Mouse (Mus musculus) embryonic fibroblast, embryonic 13.5 days (primary cell): ENCODE measurements around the gene Rabepk. TPM values are rescaled to one million over a fixed set of nuclear protein-coding genes. Genes with fewer than 3 reads are reported as not detected.

Experiments used
- H3K27ac ChIP-seq: 2 replicates; pipeline ENCODE4 v1.5.1; 2012; ENCODE audit warnings: low read length, control low read depth, inconsistent platforms; ENCODE audit not compliant: insufficient read depth
- H3K4me1 ChIP-seq: 2 replicates; pipeline ENCODE4 v1.6.1; 2011; ENCODE audit warnings: low read length; ENCODE audit not compliant: control insufficient read depth, insufficient read depth
- H3K4me3 ChIP-seq: 2 replicates; pipeline ENCODE4 v1.5.1; 2011; ENCODE audit warnings: mild to moderate bottlenecking, control low read depth, low read length; ENCODE audit not compliant: insufficient read depth
- CTCF ChIP-seq: IDR thresholded peaks from 2 replicates; pipeline ENCODE4 v1.5.1; 2011; ENCODE audit warnings: mild to moderate bottlenecking, control low read depth, low read length, moderate library complexity, borderline replicate concordance; ENCODE audit not compliant: insufficient read depth
- POLR2A ChIP-seq: IDR thresholded peaks from 2 replicates; pipeline ENCODE4 v1.6.1; 2011; ENCODE audit warnings: low read depth, mild to moderate bottlenecking, control low read depth, low read length, moderate library complexity
- polyA plus RNA-seq: library from polyadenylated mRNA; stranded (reverse); fragments of >200 nt; gene quantifications from 2 replicates; pipeline ENCODE4 v1.2.4, GENCODE M21; 2011; ENCODE audit warnings: low read depth; ENCODE audit not compliant: missing spikeins, insufficient read length

Gene Rabepk
- polyA plus RNA-seq, 1 experiment = 41.3 TPM

DNA sequence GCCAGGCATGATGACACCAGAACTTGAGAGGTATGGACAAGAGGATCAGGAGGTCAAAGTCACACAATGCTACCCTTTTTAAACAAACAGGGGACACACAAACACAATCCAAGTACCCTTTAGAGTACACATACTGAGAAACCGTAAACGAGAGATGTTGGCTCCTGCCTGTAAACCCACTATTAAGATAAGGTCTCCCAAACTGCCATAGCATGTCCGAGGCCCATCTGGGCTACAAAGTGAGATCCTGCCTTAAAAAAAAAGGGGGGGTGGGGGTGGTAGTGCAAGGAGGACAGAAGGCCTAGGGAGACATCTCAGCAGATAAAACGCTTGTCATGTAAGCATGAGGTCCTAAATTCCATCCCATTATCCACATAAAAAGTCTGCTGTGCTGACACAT, 51.2 kb downstream of the Rabepk start:
- Histone ChIP-seq H3K4me1 (no peaks in the 10 kb centered on the region; the same call in 1 of the 2 replicates), H3K27ac (no peak overlapping the region), H3K4me3 (no peak overlapping the region)
- no peak for TF ChIP-seq POLR2A
- TF ChIP-seq CTCF = no peak

DNA sequence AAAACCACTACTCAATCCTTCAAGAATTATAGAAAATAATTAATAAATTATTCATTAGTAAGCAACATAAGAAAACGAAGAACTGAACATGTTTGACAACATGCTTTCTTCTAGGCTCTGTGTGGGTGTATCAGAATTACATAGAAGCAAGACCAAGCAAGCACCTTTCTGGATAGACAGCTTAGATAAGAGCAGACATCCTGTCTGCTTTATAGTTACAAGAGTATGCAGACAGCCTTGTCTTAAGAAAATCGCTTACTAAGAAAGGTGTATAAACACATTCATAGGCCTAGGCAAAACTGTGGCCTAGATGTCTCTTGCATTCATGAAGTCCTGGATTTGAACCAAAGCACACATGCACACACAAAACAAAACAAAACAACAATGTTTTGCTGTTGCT, 54.0 kb downstream of the Rabepk start:
- no peak overlapping the region for H3K4me3 ChIP-seq
- no peak overlapping the region for H3K27ac ChIP-seq
- TF ChIP-seq CTCF (no peak), POLR2A (no peak)
- H3K4me1 ChIP-seq = no peaks in the 10 kb centered on the region

DNA sequence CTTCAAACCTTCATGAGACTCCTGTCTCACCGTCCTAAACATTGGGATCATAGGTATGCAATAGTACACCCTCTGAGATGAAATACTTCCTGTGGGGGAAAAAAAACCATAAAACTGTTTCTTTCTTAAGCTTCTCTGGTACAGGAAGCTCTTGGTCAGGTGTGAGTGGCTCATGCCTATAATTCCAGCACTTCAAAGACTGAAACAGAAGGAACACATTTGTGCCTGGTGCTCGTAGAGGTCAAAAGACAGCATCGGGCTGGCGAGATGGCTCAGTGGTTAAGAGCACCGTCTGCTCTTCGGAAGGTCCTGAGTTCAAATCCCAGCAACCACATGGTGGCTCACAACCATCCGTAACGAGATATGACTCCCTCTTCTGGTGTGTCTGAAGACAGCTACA, 55.2 kb downstream of the Rabepk start:
- TF ChIP-seq POLR2A (no peak), CTCF (no peak)
- Histone ChIP-seq H3K27ac (no peak overlapping the region), H3K4me1 (no peaks in the 10 kb centered on the region), H3K4me3 (no peak overlapping the region)

DNA sequence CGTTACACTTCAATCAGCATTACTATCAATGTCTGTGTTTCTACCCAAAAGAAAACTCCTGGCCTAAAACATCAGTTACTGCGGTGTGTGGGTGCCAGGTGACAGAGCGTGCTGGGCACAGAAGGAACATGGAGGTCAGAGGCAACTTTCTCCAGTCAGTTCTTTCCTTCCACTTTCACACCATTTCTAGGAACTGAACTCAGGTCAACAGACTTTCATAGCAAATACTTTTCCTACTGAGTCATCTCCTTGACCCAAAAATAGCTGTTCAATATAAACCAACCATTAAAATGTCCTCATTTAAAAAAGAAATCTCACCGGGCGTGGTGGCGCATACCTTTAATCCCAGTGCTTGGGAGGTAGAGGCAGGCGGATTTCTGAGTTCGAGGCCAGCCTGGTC, 57.0 kb downstream of the Rabepk start:
- H3K27ac ChIP-seq = no peak overlapping the region
- H3K4me1 ChIP-seq = no peaks in the 10 kb centered on the region
- TF ChIP-seq CTCF (no peak), POLR2A (no peak)
- H3K4me3 ChIP-seq = no peak overlapping the region

DNA sequence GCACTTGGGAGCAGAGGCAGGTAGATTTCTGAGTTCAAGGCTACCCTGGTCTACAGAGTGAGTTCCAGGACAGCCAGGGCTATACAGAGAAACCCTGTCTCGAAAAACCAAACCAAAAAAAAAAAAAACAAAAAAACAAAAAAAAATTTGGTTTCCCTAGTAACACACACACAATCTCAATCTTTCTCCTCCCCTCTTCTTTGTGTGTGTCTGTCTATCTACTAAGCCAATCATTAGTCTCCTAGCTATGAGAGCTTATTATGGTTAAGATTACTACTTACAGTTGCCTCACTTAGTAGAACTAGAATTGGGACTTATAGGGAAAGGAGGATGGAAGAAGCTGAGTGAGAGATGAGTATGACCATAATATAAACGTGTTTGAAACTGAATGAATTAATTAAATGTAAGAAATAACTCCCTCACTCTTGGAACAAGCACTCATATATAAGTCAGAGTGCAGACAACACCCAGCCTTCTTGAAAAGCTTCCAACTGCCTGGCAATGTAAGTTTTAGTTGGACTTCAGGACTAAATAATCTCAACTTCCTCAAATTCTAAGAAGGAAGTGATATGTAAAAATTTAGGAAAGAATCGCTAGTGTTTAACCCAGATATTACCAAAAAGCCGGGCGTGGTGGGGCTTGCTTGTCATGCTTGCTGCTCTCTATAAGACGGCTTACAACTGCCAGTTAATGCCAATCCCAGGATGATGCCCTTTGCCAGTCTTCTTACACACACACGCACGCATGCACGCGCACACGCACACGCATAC, 58.1 kb downstream of the Rabepk start:
- TF ChIP-seq POLR2A = no peak
- no peak for TF ChIP-seq CTCF
- Histone ChIP-seq H3K27ac (no peak overlapping the region), H3K4me1 (no peaks in the 10 kb centered on the region), H3K4me3 (no peak overlapping the region)

DNA sequence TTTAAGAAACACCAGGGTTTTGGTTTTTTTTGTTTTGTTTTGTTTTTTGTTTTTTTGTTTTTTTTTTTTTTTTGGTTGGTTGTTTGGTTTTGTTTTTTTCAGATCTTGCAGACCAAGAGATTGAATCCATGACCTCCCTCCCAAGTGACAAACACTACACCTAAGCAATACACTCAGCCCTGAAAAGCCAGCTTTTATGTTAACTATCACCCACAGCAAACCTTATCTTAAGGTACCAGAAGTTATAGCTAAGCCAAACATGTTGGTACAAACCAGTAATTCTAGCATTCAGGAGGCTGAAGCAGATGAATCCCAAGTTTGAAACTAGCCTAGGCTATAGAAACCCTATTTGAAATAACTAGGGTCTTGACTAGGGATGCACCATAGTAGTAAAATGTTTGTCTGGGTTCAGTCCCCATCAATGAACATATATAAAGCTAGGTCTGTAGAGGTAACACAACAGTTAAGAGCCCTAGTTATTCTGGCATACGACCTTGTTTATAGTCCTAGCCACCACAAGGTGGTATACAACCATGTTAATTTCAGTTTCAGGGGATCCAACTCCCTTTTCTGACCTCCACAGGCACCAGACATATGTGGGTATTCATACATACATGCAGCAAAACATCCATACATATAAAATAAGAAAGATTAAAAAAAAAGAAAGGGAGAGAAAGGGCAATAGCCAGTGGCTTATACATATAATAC, 59.9 kb downstream of the Rabepk start:
- Histone ChIP-seq H3K4me3 (no peak overlapping the region), H3K27ac (no peak overlapping the region), H3K4me1 (no peaks in the 10 kb centered on the region)
- TF ChIP-seq CTCF (no peak), POLR2A (no peak)

DNA sequence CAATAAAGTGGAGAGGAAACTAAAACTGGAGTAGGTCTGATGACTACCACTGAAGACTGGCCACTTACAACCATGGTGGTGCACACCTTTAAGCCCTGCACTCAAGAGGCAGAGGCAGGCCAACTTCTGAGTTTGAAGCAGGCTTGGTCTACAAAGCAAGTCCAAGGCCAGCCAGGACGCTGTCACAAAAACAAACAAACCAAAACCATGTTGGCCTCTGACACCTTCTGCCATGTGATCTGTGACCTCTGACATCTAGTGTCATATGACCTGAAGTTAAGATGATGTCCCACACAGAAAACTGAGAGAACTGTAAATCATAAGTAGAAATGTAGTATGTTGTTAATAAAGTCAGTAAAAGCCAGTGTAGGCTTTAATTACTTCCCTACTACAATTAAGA, 61.8 kb downstream of the Rabepk start:
- no peak overlapping the region for H3K27ac ChIP-seq
- no peaks in the 10 kb centered on the region for H3K4me1 ChIP-seq
- TF ChIP-seq CTCF = no peak
- no peak for TF ChIP-seq POLR2A
- H3K4me3 ChIP-seq = no peak overlapping the region

DNA sequence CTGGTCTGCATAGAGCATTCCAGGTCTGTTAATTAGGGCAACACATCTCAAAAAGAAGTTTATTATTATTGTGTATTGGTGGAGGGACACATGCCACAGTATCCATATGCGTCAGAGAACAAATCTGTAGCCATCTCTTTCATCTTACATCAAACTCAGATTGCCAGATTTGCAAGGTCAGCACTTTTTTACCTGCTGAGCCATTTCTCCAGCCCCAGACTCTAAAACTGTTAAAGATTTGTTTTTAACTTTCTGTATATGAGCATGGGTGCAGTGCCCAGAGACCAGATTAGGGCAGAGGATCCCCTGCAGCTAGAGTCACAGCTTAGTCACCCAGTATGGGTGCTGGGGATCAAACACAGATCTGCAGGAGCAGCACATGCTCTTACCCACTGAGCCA, 63.1 kb downstream of the Rabepk start:
- Histone ChIP-seq H3K27ac (no peak overlapping the region), H3K4me3 (no peak overlapping the region), H3K4me1 (no peaks in the 10 kb centered on the region)
- TF ChIP-seq POLR2A (no peak), CTCF (no peak)

Other genes starting within 250 kb of the Rabepk start
- 75.1 and 80.4 TPM in 2 replicates for gene Gapvd1, start 44.7 kb downstream of the Rabepk start, polyA plus RNA-seq
- 977 and 1,088 TPM in 2 replicates for gene Hspa5, start 27.9 kb downstream of the Rabepk start, polyA plus RNA-seq
- gene Fbxw2, start 26.4 kb upstream of the Rabepk start, polyA plus RNA-seq = 65.6 and 73.5 TPM in 2 replicates
- not detected in 2 replicates for gene Gm34653, start 33.1 kb upstream of the Rabepk start, polyA plus RNA-seq
- 0.32 TPM in 1 of 2 replicates, not detected in the other for gene Cutal, start 74.5 kb upstream of the Rabepk start, polyA plus RNA-seq
- 65.7 and 67.6 TPM in 2 replicates for gene Psmd5, start 75.1 kb upstream of the Rabepk start, polyA plus RNA-seq
- gene Phf19, start 114.1 kb upstream of the Rabepk start, polyA plus RNA-seq = 5.9 and 7.6 TPM in 2 replicates
- 2.0 and 2.3 TPM in 2 replicates for gene Traf1, start 161.9 kb upstream of the Rabepk start, polyA plus RNA-seq